Mouse (Mus musculus) liver, embryonic 14.5 days (tissue): ENCODE results near the gene Pip4k2c.

Experiments
- CTCF ChIP-seq: IDR thresholded peaks from 2 replicates; pipeline ENCODE4 v1.5.1; 2016; ENCODE audit warnings: antibody characterized with exemption, low read depth, control low read depth
- EP300 ChIP-seq: IDR thresholded peaks from 2 replicates; pipeline ENCODE4 v1.6.1; 2016; ENCODE audit warnings: antibody characterized with exemption, low read depth

GRCm38 (mm10) chr10:127195328-127196129, 15.9 kb downstream of the Pip4k2c start, which contains the start of gene Dtx3:
- no peak for TF ChIP-seq CTCF
- TF ChIP-seq EP300 = no peak
